Mouse (Mus musculus) neural tube, embryonic 10.5 days (tissue): Measurements from ENCODE around the gene Gpc6.

Source experiments
- DNase-seq: peaks from one replicate; pipeline ENCODE4 v3.0.0-alpha.2; 2017; ENCODE audit warnings: low spot score; ENCODE audit errors: extremely low spot score

Gene Gpc6

DNA sequence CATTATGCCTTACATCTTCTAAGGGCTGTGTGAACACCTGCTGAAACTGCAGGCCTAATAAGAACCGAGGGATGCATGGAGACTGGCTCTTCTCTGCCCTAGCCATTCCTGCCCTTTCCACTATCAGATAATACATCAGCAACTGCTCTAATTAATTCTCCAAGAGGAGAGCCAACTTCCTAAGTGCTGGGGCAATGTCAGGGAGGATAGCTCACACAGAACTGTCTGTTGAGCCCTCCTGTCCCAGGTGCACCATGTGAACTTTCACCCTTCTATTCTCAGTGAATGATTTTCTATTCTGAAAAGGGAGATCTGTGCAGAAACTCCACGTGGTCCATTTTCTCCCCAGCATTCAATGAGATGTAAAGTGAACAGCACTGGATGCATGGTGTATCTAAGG, 136.0 kb downstream of the Gpc6 start:
- no peak for DNase-seq

DNA sequence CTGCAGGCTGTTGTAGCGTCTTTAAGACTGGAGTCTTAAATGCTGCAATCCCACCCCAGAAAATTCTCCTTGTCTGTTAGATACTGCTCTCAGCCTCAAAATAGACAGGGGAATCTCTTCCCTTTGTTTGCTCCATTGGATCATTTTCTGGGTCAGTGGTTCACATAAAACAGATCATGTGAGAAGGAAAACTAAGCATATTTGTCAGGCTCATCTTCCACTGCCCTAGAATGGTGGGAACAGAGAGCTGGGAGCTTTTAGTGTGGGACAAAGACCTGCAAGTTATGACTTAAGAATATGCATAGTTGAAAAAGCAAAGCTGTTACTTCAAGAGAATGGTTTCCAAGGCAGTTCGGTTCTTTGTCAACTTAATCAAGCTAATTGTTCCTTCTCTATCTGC, 136.4 kb downstream of the Gpc6 start:
- DNase-seq, result no peak

DNA sequence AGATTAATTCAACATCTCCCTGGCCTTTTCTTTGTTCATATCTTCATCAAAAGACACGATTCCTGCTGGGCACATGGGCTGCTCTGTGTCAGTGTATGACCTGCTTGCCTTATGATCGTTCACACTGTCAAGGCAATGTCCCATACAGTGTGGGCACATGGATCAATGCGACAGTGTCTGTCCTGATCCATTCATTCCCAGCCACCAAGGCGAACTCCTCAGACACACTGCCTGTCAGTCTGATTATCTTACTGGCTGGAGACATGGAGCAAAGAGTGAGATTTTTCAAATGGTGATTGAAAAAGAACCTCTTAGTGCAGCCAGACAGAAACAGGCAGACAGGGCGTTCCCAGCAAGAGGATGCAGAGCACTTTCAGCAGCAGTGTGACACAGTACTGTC, 143.1 kb downstream of the Gpc6 start:
- DNase-seq, result no peak

DNA sequence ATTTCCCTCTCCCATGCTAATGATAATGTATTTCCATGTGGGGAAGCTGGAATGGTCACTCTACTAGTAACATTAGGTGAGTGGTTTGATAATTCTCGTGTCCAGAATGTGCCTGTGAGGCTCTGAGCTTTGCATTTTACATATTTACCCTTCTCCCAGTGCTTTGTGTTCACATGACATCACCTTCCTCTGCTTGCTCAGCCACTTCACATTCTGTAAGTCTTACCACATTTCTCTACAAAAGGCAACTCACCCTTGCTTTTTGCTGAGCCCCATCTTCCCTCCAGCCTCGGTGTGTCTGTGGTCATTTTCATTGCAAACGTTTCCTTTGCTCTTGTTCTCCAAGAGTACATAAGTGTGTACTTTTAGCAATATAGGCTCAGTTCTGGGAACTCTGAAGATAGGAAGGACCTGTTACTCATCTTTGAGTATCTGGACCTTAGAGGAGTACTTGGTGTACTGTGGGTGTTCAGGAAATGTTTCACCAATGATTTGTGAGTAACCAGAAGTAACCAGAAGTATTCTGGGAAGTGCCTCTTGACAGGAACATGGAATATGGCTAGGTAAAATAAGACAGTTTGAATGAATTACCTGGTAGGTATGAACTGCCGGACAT, 145.5 kb downstream of the Gpc6 start:
- no peak for DNase-seq

DNA sequence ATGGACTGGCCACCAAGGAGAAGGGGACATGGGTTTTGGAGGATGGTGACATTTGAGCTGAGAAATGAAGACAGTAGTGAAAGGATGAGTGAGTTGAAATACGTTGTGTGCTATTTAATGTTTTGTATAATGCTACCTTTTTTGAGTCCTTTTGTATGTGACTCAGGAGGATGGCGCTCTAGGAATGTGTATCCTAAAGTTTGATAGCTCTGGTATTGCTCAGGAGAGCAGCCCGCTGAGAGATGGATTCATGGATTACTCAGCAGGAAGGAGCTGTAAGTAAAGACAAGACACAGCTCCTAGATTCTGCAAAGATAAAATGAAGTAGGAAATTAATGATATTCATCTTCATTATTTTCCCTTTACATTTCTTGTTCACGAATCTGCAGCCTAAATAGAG, 168.5 kb downstream of the Gpc6 start:
- DNase-seq, result no peak

DNA sequence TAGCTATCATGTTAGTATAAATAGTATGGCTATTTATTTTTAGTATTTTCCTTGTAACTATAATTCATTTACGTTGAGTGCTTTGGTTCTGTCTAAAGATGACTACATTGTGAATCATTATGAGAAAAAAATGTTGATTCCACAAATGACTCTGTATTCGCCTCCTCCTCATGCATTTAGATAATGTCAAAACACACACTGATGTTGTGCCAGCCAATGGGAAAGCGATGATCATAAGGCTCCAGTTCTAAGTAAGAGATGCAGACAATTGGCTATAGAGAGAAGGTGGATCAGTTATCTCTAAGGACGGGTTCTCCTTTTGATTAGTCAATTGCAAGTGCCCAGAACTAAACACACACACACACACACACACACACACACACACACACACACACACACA, 181.8 kb downstream of the Gpc6 start:
- no peak for DNase-seq

DNA sequence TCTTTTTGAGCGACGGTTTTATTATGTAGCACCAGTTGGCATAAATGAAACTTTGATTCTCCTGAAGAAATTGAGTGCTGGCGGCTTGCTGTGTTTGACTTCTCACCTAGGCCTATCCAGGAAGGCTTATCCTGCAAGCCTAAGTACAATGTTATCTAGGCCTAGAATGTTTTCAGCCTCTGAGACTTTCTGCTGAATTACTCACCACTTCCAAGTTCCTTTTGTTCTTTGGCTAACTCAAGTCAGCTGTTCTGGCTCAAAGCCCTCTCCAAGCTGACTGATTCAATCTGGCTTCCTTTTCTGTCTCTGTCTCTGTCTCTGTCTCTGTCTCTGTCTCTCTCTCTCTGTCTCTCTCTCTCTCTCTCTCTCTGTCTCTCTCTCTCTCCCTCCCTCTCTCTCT, 188.0 kb downstream of the Gpc6 start:
- no peak for DNase-seq

DNA sequence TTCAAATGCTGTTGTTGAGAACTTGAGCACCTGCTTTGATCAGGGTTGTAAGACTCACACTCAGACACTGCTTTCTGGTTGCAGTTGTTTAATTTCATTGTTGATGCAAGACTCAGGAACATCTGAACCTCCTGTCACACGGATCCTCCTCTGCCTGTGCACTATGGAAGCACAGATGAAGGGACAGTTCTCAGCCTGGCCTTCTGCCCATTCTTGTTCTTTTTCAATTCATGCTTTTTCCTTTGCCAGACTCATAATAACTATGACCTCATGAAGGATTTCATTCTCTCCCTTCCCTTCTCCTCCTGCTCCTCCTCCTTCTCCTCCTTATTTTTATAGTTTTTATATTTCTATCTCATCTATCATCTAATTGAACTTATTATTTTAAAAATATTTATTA, 196.9 kb downstream of the Gpc6 start:
- DNase-seq, result no peak

DNA sequence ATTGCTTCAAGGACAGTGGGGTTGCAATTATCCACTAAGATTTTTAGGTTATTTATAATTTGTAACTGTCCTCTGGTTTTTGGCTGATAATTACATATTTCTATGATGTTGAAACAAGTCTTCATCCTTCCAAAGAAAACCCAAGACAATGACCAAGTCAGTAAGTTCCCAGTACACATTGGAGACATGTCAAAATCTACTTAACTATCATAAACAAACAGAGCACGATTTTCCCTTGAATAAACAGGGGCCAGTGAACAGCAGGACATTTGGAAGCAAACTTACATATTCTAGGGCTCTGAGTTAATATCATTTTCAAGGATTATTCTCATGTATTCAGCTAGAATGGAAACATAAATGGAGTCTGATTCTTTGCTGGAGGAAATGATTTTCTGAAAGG, 205.2 kb downstream of the Gpc6 start:
- DNase-seq, result no peak

DNA sequence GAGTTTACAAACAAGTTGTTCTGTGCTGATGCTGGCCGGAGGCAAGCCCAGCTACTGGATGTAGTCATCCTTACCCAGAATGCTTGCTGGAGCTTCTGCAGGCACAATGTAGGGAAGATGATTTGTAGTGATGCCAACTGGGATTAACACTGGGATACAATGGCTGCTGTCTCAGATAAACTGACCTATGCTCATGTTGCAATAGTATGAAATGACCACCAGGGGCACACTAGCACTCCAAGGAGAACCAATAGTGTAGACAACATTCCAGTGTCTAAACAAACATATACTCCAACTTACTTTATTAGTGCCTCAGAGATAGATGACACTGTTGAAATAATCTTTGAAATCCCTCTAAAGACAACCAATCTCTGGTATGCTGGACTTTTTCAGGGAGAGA, 206.2 kb downstream of the Gpc6 start:
- DNase-seq, result no peak

DNA sequence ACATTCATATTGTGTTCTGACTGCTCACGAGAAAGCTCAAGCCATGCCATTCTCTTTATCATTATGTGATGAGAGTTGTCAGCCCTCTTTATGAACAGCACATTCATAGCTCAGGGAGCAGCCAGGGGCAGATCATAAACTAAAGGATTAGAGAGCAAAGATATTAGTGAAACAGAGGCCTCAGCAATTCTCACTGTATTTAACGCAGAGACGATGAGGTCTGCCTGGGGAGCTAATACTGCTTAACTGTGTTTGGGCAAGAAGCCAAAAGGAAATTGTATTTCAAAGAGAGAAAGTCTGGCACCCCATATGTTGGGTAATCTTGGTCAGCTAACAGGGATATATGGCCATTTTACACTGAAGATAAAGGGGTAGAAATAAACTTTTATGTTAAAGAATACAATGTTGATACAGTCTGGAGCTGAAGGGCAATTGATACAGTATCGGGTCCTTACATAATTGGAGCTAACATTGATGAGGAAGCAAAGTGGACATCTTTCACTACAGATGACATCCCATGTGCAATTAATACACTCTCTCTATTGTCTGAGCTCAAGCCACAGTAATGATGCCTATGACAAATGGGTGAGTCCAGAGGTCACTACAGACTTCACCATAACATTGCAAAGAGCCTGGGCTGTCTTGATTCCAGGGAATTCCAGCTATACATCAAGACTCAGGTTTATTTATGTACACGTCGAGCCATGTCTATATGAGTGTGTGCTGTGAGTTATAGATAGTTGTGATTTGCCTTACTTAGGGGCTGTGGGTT, 216.1 kb downstream of the Gpc6 start:
- no peak for DNase-seq

DNA sequence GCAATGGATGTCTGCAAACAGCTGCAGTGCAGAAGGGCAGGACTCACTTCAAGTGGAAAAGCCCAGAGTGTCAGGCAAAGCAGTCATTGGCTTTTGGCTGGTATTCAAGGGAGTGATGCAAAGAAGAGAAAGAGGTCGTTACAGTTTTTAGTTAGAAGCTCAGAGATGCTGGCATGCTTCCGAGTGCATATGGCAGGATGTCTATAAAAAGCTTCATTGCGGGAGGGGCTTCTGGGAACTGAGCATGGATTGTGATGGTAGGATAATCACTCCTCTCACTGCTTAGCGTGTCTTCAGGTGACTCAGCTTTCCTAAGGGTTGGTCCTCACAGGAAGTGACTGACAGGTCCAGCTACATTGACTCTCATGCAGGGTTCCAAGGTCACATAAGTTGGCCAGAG, 221.0 kb downstream of the Gpc6 start:
- DNase-seq, result no peak

DNA sequence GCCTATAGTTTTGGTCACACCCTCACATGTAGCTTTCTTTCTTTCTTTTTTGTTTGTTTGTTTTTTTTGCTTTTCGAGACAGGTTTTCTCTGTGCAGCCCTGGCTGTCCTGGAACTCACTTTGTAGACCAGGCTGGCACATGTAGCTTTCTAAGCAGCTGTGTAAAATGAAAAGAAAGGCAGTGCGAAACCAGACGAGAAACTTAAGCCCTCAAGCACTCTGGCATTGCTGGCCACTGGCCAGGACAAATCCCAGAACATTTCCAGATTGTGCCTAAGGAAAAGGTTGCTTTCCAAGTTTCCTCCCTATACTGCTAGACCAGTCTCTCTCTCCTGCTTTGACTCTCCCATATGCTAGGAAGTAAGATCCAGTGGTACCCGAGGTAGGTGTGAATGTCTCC, 221.6 kb downstream of the Gpc6 start:
- no peak for DNase-seq

DNA sequence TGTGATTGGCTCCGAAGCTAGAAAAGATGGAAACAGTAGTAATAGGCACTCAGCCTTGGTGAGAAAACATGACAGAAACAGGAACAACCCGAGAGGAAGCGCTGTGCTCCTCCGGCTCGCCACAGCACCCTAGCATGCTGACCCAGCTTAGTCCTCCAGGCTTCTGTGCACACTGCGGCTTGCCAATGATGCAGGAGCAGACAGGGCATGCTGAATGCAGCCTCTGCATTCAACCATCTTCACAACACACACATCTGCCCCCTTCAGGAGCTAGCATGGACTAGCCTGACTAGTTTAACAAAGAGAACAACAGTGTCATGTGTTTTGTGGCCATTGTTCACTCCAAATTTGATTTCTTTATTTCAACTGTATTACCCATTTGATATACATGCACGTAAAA, 226.5 kb downstream of the Gpc6 start:
- DNase-seq, result no peak

DNA sequence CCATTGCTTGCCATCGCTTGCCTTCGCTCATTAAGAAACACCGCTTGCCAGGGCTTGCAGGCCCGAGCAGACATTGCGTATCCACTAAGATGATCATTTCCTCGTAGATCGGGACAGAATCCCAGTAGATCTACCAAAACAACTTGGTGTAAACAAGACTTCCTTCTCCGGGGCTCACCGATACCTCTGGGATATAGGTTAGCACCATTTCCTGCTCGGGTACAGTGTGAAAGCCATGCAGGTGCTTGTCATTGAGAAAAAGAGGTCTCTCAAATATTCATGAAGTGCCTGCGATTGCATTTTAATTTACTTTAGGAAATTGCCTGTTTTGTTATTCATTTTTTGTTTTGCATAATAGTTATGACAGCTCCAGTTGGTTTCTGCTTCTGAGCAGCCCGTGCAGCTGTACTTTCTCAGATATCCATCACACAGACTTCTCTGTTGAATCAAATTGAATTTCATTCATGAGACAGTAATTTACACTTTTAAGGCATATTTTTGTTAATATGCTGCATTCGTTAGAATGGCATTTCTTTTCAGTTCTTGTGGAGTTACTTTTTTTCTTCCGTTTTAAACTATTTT, 230.9 kb downstream of the Gpc6 start:
- DNase-seq, result no peak

DNA sequence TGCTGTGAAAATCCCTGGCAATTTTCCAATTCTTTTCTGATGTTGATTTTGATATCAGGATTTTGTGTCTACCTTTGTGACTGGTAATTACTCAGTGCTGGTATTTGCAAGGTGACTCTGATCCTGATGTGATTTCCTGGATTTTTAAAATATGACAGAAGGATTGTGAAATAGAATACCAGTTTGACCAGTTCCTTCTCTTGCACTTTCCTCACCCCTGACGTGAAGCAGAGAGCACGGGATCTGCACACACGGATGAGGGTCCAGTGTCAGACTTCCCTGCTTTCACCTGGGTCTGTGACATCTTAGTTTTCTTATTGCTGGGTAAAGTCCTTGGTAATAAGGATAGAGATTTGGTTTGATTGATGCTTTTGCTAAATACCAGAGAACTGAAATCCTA, 232.3 kb downstream of the Gpc6 start:
- no peak for DNase-seq

DNA sequence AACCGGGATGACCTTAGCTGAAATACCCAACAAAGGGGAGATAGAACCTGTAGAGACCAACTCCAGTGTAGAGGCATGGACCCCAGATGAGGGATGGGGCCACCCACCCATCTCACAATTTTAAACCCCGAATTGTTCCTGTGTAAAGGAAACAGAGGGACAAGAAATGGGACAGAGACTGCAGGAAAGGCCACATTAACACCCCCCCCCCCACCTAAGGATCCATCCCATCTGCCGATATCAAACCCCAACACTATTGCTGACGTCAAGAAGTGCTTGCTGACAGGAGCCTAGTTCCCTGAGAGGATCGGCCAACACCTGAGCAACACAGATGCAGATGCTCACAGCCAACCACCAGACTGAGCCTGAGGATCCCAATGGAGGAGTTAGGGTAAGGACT, 241.2 kb downstream of the Gpc6 start:
- DNase-seq, result no peak

DNA sequence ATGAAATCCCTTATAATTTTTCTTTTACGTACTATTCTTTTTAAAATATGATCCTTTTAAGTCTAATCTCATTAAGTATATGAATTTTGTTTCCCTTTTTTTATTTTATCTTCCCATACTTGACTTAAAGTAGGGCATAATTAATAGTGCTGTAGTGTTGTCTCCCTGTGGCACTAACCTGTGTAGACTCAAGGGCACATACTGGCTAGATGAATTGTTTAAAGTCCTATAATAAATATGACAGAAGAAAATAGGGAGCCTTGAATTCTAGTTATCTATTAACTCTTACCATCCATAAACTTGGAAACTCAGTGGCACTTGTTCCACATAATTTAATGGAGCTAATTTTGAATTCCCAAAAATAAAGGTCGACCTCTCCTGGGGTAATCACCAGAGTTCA, 268.2 kb downstream of the Gpc6 start:
- DNase-seq, result no peak

DNA sequence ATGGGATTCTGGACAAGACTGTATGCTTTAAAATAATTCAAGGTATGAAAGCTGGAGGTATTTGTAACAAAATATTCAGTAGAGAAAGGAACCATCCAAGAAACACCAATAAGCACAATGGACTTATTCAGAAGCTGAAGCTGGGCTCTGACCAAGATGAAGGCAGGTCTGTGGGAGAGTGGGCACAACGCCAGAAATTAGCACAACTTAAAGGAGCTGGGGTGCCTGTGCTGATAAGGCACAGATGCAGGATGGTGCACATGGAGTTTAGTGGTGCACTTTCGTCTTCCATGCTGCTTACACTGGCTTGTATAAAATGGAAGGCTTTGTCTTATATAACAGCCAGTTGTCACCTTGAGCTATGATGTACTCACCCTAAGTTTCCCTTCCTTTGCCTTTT, 276.9 kb downstream of the Gpc6 start:
- DNase-seq, result no peak

DNA sequence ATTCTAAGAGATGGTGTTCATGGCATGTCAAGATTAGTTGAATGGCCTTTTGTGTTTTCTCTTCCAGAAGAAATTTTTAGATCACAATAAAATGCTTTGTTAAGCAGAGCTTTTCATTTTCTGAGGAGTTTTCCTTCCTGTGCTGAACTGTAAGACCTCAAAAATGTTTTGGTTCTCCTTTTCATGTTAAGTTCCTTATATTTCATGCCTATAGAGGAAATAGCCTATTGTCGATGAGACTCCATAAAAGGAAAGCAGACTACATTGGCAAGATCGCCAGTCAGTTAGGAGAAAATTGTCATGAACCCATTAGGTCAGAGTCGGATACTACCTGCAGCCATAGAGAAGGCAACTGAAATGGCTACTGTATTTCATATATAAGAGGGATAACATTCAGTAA, 278.8 kb downstream of the Gpc6 start:
- DNase-seq, result no peak

DNA sequence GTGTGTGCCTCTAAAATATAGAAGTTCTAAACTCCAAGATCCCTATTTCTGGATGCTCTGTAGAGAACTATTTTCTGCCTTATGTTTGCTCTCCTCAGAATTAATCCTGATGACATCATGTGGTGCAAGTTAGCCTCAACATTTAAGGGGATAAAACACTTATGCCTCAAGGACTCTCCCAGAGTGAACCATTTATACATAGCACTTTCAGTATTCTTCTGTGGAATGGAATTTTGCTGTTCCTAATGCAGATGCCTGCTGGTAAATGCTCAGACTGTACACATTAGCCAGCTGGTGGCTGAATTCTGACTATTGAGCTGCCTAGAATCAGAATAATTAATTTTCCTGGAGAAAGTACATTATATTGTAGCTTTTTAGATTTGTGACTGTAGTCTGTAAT, 289.3 kb downstream of the Gpc6 start:
- DNase-seq, result no peak

DNA sequence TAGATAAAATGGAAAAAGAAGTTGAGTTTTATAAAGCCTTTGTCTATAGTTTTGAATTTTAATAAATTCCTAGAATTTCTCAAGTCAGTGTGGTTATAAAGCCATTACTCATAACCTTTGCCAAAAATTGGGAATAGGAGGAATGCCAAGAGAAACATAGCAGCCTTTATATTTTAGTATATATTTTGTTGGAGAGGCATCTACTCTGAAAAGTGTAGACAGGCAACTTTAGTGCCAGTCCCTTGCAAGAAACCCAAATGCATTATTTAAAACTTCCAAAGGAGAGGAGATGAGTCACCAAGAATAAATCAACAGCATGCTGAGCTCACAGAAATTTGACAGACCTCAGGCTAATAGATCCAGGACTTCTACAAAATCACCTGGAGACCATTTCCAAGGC, 301.8 kb downstream of the Gpc6 start:
- DNase-seq, result no peak

DNA sequence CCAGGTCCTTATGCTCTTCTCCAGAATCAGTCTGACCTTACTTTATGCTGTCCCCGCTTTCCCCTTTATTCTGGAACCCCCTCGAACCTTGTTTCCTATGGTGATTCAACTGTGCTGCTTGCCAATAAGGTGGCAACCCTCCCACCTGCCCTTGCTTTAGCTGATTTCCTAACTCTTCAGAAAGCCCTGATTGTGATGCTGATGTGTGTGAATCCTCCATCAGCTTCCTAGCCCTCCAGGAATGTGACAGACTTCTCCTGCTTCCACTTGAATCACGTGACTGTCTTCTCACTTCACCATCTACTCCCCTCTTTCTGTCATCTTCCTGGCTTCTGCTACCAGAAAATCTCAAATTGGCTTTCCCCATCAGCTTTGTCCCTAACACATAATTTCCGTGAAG, 305.4 kb downstream of the Gpc6 start:
- DNase-seq, result no peak
